Mouse (Mus musculus) liver, postnatal 0 days (tissue): Measurements from ENCODE around the gene Sept8.

Experiments
- CTCF ChIP-seq: sonication (generic); IDR thresholded peaks from 2 replicates; pipeline ENCODE4 v1.5.1; 2016; ENCODE audit warnings: antibody characterized with exemption, low read depth
- EP300 ChIP-seq: IDR thresholded peaks from 2 replicates; pipeline ENCODE4 v1.6.1; 2016; ENCODE audit warnings: antibody characterized with exemption, low read depth, mild to moderate bottlenecking

- TF ChIP-seq CTCF (peak; percentile 75), EP300 (no peak)
Measured at GRCm38 (mm10) chr11:53584849-53585248, 65.8 kb downstream of the Sept8 start.
